Mouse (Mus musculus) forebrain, embryonic 14.5 days (tissue): ENCODE results near the gene Cacng2. TPM values are rescaled to one million over a fixed set of nuclear protein-coding genes. Genes with fewer than 3 reads are reported as not detected.

Source experiments
- ATAC-seq: fragments of 200-750 bp; cut with Nextera tagmentation; 2 replicates; pipeline ENCODE4 v1.8.0; 2017; ENCODE audit warnings: mild to moderate bottlenecking, moderate library complexity
- DNase-seq: peaks from one replicate; pipeline ENCODE4 v3.0.0-alpha.2; 2015; ENCODE audit warnings: low spot score
- H3K27ac ChIP-seq: fragments of 300-500 bp; sonication (generic); 2 replicates; pipeline ENCODE4 v1.5.1; 2014; ENCODE audit warnings: low read depth, mild to moderate bottlenecking, control low read depth, low read length, moderate library complexity
- H3K27me3 ChIP-seq: fragments of 300-500 bp; sonication (generic); replicated peaks from 2 replicates; pipeline ENCODE4 v1.6.1; 2014; ENCODE audit warnings: low read length, control low read depth, mixed read lengths; ENCODE audit not compliant: control insufficient read depth, insufficient read depth
- H3K36me3 ChIP-seq: fragments of 300-500 bp; sonication (generic); 2 replicates; pipeline ENCODE4 v1.6.1; 2014; ENCODE audit warnings: low read length, control low read depth; ENCODE audit not compliant: control insufficient read depth, insufficient read depth
- H3K4me1 ChIP-seq: fragments of 300-500 bp; sonication (generic); 2 replicates; pipeline ENCODE4 v1.6.1; 2014; ENCODE audit warnings: antibody characterized with exemption, low read length, control low read depth; ENCODE audit not compliant: control insufficient read depth, insufficient read depth
- H3K4me2 ChIP-seq: fragments of 300-500 bp; sonication (generic); 2 replicates; pipeline ENCODE4 v1.6.1; 2014; ENCODE audit warnings: mild to moderate bottlenecking, control low read depth, low read length
- H3K4me3 ChIP-seq: fragments of 300-500 bp; sonication (generic); 2 replicates; pipeline ENCODE4 v1.5.1; 2014; ENCODE audit warnings: low read depth, low read length, control low read depth
- H3K9ac ChIP-seq: fragments of 300-500 bp; sonication (generic); 2 replicates; pipeline ENCODE4 v1.6.1; 2014; ENCODE audit warnings: mild to moderate bottlenecking, low read length, control low read depth, moderate library complexity
- H3K9me3 ChIP-seq: fragments of 300-500 bp; sonication (generic); replicated peaks from 2 replicates; pipeline ENCODE4 v1.6.1; 2016; ENCODE audit warnings: low read length, control low read depth, mixed read lengths; ENCODE audit not compliant: control insufficient read depth
- WGBS: fragments of 180-500 bp; shearing (Covaris S2); extraction: QIAGEN DNeasy Blood & Tissue Kit; methylation state at CpG from one replicate; pipeline ENCODE4 v1.1.7; 2014; 5-methylcytosine and 5-hydroxymethylcytosine counted together
- polyA plus RNA-seq: library from polyadenylated mRNA; unstranded; fragments of >200 nt; fragmentation: Nextera tagmentation; extraction: Ambion mirVana; gene quantifications from 2 replicates; pipeline ENCODE4 v1.2.1, GENCODE M21; 2014

Cacng2 gene
- polyA plus RNA-seq, 1 experiment from 2014 or later = 4.7 TPM

- Histone ChIP-seq H3K4me1 (no peaks in the 10 kb centered on the region), H3K4me3 (no peak overlapping the region), H3K27ac (no peak overlapping the region), H3K9me3 (no peaks in the 10 kb centered on the region), H3K4me2 (no peak overlapping the region), H3K36me3 (no peaks in the 10 kb centered on the region), H3K27me3 (no peaks in the 10 kb centered on the region), H3K9ac (no peak overlapping the region)
- ATAC-seq (no peak), DNase-seq (no peak)
- WGBS = 66% methylated on average over 5 of the region's 5 CpGs
Observed at GRCm38 (mm10) chr15:78078206-78078605, 41.6 kb downstream of the Cacng2 start.

- DNase-seq (no peak), ATAC-seq (no peak)
- no peak overlapping the region for H3K4me2 ChIP-seq
- H3K36me3 ChIP-seq = no peaks in the 10 kb centered on the region
- H3K4me3 ChIP-seq = no peak overlapping the region
- H3K4me1 ChIP-seq = no peaks in the 10 kb centered on the region
- no peak overlapping the region for H3K27ac ChIP-seq
- WGBS = 43% methylated on average over 3 of the region's 3 CpGs
- no peaks in the 10 kb centered on the region for H3K27me3 ChIP-seq
- H3K9me3 ChIP-seq = no peaks in the 10 kb centered on the region
- H3K9ac ChIP-seq = no peak overlapping the region
Observed at GRCm38 (mm10) chr15:78075921-78076320, 43.9 kb downstream of the Cacng2 start.

GRCm38 (mm10) chr15:78073109-78073508 is 46.7 kb downstream of the Cacng2 start:
- Histone ChIP-seq H3K36me3 (no peaks in the 10 kb centered on the region), H3K27me3 (no peaks in the 10 kb centered on the region), H3K9ac (no peak overlapping the region), H3K4me1 (no peaks in the 10 kb centered on the region), H3K27ac (no peak overlapping the region), H3K9me3 (no peaks in the 10 kb centered on the region), H3K4me3 (no peak overlapping the region), H3K4me2 (no peak overlapping the region)
- ATAC-seq (no peak), DNase-seq (no peak)
- WGBS = 68% methylated on average over 7 of the region's 7 CpGs

- no peak overlapping the region for H3K9ac ChIP-seq
- no peaks in the 10 kb centered on the region for H3K27me3 ChIP-seq
- DNase-seq (peak; percentile 38), ATAC-seq (no peak)
- H3K27ac ChIP-seq = no peak overlapping the region
- no peaks in the 10 kb centered on the region for H3K4me1 ChIP-seq
- WGBS = 0% methylated on average over 5 of the region's 5 CpGs
- H3K36me3 ChIP-seq = no peaks in the 10 kb centered on the region
- H3K4me2 ChIP-seq = no peak overlapping the region
- H3K9me3 ChIP-seq = no peaks in the 10 kb centered on the region
- no peak overlapping the region for H3K4me3 ChIP-seq
Observed at GRCm38 (mm10) chr15:78066475-78066874, 53.4 kb downstream of the Cacng2 start.

- no peaks in the 10 kb centered on the region for H3K4me1 ChIP-seq
- no peaks in the 10 kb centered on the region for H3K27me3 ChIP-seq
- H3K9me3 ChIP-seq = no peaks in the 10 kb centered on the region
- no peak overlapping the region for H3K9ac ChIP-seq
- H3K27ac ChIP-seq = no peak overlapping the region
- no peak overlapping the region for H3K4me2 ChIP-seq
- no peaks in the 10 kb centered on the region for H3K36me3 ChIP-seq
- WGBS = 9% methylated on average over 5 of the region's 5 CpGs
- DNase-seq = no peak
- H3K4me3 ChIP-seq = no peak overlapping the region
- no peak for ATAC-seq
Observed at GRCm38 (mm10) chr15:78065541-78065940, 54.3 kb downstream of the Cacng2 start.

- ATAC-seq (no peak), DNase-seq (peak; percentile 45)
- H3K9ac ChIP-seq = no peak overlapping the region
- no peak overlapping the region for H3K4me3 ChIP-seq
- no peak overlapping the region for H3K4me2 ChIP-seq
- 38% methylated on average over 6 of the region's 6 CpGs for whole genome bisulfite sequencing
- H3K27ac ChIP-seq = no peak overlapping the region
- no peaks in the 10 kb centered on the region for H3K36me3 ChIP-seq
- no peaks in the 10 kb centered on the region for H3K4me1 ChIP-seq
- H3K27me3 ChIP-seq = no peaks in the 10 kb centered on the region
- no peaks in the 10 kb centered on the region for H3K9me3 ChIP-seq
Observed at GRCm38 (mm10) chr15:78064340-78064739, 55.5 kb downstream of the Cacng2 start.

GRCm38 (mm10) chr15:78062467-78062866 is 57.4 kb downstream of the Cacng2 start:
- Histone ChIP-seq H3K9ac (no peak overlapping the region), H3K9me3 (no peaks in the 10 kb centered on the region), H3K4me3 (no peak overlapping the region), H3K4me1 (no peaks in the 10 kb centered on the region), H3K4me2 (no peak overlapping the region), H3K36me3 (no peaks in the 10 kb centered on the region), H3K27me3 (no peaks in the 10 kb centered on the region), H3K27ac (no peak overlapping the region)
- WGBS = 72% methylated on average over 14 of the region's 14 CpGs
- ATAC-seq (no peak), DNase-seq (no peak)

GRCm38 (mm10) chr15:78056930-78057329 is 62.9 kb downstream of the Cacng2 start:
- Histone ChIP-seq H3K4me2 (no peak overlapping the region), H3K36me3 (no peaks in the 10 kb centered on the region), H3K9me3 (no peaks in the 10 kb centered on the region), H3K27ac (no peak overlapping the region), H3K4me1 (no peaks in the 10 kb centered on the region), H3K27me3 (no peaks in the 10 kb centered on the region), H3K9ac (no peak overlapping the region), H3K4me3 (no peak overlapping the region)
- ATAC-seq (no peak), DNase-seq (no peak)
- WGBS = 80% methylated on average over 1 of the region's 1 CpGs

- Histone ChIP-seq H3K9ac (no peak overlapping the region), H3K4me1 (no peaks in the 10 kb centered on the region), H3K4me2 (no peak overlapping the region), H3K27me3 (no peaks in the 10 kb centered on the region), H3K4me3 (no peak overlapping the region), H3K27ac (no peak overlapping the region), H3K9me3 (no peaks in the 10 kb centered on the region), H3K36me3 (no peaks in the 10 kb centered on the region)
- WGBS = 88% methylated on average over 10 of the region's 10 CpGs
- no peak for DNase-seq
- ATAC-seq = no peak
Observed at GRCm38 (mm10) chr15:78050682-78051081, 69.1 kb downstream of the Cacng2 start.
